Mouse (Mus musculus): Measurements from ENCODE around the gene Crb3. TPM values are rescaled to one million over a fixed set of nuclear protein-coding genes. Genes with fewer than 3 reads are reported as not detected.

Crb3 gene
- polyA plus RNA-seq (2012; rRNA removed), result 4.4 and 5.0 TPM in 2 replicates

DNA sequence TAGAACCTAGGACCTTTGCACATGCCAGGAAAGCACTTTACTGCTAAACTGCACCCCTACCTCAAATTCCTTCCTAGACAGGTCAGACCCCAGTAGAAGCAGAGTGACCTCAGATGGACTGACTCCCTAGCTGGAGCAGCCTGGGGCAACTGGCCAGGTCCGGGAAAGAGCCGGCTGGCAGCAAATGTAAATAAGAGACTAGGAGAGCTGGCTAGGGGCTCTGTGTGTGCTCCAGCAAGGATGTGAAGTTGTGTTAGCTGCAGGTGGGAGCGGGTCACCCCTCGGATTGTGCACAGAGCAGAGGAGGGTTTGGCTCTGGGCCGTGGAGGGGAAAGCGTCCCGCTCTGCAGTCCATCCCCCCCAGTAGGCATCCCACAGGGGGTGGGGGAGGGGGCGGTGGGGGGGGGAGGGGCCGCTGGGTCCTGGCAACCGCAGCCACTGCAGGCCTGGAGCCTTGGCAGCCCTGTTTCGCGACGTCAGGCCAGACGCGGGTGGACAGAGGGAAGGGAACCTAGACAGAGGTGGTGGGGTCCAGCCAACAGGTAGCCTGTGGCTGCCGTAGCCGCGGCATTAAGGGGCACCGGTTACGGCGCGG, at the start of gene Crb3:
Crb3 (plus strand) TSS at position 215 of the 595 bp plus-strand sequence.

DNA sequence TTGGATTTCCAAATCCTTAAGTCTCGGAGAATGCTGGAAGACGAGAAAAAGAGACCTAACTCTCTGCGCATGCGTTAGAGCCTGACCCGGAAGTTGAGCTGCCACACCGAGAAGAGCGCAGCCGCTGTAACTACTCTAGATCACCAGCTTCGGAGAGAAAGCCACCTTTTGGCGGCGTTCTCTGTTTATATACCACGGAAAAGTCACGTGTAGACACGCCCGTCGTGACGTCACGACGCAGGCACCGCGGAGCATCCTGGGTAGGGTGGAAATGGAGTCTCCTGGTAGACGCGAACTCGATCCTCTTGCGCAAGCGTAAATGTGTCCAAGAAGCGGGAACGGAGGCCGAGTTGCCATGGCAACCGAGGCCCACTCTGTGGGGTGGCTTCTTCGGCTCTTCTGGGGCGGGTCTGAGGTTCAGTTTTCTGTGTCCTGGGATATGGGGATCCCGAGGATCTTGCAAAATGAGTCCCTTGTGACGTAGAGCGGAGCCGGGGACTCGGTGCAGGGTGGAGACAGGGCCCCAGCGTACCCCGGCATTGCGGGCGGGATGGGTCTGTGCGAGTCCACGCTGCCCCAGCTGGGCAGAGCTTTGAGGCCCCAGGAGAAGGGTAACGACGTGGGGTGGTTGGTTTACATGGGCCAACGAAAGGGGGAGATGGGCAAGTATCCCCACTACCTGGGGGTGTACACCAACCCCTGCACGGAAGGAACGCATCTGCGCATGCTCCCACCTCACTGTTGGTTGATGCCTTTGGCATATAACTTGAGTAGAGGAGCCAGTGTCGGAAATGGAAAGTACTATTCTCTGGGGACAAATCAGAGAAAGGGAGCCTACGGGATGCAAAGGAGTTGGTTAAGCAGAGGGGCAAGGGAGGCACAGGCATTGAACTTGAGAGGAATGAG, 47.4 kb upstream of the Crb3 start, which contains the start of the genes Gtf2f1 and Gm17949:
Gtf2f1 (minus strand) TSS at position 53 of the 906 bp plus-strand sequence.
Gm17949 (plus strand) TSS at position 234 of the 906 bp plus-strand sequence.

DNA sequence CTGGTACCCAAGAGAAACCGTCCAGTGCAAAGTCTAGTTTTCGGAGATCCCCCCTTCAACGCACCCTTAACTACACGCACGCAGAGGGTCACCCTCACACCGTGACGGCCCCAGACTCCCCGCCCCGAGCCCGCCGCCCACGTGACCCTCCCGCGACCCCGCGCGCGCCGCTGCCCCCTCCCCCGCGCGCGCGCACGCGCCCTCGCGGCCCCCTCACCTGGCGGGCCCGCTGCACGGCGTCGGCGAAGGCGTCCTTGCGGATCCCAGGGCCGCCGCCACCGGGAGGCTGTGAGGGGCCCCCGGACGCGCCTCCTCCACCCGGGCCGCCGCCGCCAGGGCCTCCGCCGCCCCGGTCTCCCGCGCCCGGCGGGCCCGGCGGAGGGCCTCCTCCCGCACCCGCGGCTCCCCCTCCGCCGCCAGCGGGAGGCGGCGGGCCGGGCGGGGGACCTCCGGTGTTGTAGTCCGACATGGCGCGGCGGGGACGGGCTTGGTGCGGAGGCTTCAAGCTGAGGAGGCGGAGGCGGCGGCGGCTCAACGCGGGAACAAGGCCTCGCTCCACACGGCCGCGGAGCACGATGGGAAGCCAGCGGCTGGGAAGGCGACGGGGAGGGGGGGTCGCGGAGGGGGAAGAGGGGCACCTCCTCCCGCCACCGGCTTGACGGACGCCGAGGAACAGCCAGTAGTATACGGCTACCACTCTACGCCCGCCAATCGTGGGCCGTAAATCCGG, 27.8 kb upstream of the Crb3 start, which contains the start of gene Khsrp:
Khsrp (minus strand) TSS at position 592 of the 730 bp plus-strand sequence.

DNA sequence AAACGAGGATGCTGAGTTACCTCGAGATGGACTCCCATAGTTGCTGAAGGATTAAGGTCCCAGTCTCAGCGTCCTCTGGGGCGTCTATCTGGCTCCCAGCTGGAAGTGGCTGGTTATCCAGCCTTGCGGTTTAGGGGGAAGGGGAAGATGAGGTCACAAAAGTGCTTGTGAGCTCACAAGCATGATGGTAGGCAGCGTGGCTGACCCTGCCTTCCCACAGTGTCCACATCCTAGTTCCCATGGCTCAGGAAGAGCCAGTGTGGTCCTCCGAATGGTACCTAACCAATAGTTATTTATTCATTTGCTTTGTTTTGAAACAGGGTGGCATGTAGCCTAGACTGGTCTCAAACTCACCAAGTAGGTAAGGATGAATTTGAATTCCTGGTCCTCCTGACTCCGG, 17.4 kb upstream of the Crb3 start, which contains the start of gene Slc25a41:
Slc25a41 (minus strand) TSS at position 101 of the 400 bp plus-strand sequence.

DNA sequence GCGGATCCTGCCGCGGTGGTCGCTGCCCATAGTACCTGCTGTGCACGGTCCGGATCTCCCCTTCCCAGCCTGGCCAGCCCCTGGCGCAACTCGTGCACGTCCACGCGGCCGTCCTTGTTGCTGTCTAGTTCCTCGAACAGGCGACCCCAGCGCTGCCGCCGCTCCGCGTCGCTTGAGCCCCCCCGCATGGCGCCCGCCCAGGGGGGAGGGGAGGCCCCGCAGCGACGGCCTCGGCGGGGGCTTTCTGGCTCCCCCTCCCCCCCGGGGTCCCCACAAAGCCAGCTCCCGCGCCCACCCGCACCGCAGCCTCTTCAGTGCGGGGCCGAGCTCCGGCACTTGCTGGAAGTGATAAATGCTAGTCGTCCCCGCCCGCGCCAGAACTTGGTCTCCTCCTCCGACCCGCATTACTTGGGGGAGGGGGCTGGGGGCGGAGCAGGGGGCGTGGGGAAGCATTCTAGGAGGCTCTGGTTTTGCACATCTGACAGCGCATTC, 627 bp downstream of the Crb3 start, which contains the start of gene Slc25a23:
Slc25a23 (minus strand) TSS at position 378 of the 492 bp plus-strand sequence.

DNA sequence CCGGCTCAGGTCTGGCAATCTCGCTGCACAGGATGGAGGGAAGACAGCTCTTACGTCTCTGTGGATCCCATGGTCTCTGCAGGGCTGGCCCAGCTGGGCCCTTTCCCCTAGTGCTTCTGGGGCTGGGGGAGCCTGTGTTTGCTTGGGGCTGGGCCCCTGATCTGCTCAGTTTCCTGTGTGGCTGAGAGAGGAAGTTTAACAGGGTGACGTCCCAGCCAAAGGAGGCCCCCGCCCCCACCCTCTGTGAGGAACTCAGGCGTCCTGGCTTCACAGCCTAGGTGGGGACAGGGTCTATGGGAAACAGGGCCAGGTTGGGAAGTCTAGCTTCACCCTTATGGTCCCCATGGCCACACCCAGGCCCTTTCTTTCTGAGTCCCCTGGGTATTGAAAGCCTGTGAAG, 19.4 kb downstream of the Crb3 start, which contains the start of gene Dennd1c:
Dennd1c (minus strand) TSS at position 179 of the 400 bp plus-strand sequence.

DNA sequence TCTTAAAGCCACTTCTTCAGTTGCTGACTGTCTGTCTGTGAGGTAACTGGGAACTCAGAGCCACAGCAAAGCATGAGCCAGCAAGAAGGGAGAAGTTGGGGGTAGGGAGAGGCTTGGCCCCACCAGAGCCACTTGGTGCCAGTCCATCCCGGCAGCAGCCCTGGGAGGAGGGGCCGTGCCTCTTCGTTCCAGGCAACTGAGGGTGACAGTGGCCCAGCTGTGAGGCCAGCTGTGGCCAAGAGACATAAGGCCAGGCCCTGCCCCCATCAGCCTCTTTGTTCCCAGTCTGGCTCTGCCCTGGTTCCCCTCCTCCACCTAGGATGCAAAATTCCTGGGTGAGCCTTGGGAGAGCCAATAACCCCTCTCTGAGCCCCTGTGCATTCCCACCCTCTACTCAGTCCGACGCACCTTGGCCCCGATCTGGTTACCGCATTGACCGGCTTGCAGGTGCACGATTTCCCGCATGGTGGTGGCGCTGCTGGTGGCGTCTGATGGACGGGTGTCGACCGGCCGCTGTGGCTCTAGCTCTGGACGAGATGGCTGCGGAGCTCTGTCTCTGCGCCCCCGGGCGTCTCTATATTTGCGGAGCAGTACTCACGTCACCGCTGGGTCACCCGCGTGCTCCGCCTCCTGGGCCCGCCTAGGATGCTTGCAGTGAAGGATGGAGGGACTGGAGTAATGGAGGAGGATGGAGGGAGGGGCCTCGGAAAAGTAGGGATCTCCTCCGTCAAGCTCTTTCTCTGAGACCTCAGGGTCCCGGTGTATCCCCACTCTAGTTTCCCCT, 28.3 kb downstream of the Crb3 start, which contains the start of gene Tubb4a:
Tubb4a (minus strand) TSS at position 734 of the 784 bp plus-strand sequence.

DNA sequence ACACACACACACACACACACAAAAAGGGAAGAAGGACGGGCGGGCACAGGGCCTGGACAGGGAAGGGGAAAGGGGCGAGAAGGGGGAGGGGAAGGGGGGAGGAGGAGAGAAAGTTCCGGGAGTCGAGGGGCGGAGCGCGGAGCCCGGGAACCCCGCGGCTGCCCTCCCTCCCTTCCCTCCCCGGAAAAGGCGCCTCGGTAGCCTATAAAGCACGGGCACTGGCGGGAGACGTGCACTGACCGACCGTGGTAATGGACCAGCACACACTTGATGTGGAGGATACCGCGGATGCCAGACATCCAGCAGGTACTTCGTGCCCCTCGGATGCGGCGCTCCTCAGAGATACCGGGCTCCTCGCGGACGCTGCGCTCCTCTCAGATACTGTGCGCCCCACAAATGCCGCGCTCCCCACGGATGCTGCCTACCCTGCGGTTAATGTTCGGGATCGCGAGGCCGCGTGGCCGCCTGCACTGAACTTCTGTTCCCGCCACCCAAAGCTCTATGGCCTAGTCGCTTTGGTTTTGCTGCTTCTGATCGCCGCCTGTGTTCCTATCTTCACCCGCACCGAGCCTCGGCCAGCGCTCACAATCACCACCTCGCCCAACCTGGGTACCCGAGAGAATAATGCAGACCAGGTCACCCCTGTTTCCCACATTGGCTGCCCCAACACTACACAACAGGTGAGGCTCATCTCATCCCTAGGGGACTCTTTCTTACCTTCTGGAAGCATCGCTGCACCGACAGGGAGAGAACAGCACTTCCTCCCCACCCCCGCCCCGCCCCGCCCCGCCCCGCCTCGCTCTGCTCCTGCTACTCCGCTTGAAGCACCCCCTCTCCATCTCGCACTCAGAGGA, 46.5 kb downstream of the Crb3 start, which contains the start of gene Tnfsf9:
Tnfsf9 (plus strand) TSS at position 145 of the 854 bp plus-strand sequence.

Other genes starting within 250 kb of the Crb3 start
- 8.5 and 10.7 TPM in 2 replicates for gene Rfx2, start 228.1 kb upstream of the Crb3 start, polyA plus RNA-seq (2012; rRNA removed)
- gene Acsbg2, start 184.7 kb upstream of the Crb3 start, polyA plus RNA-seq (2012; rRNA removed), result not detected in 2 replicates
- 0.01 TPM in 2 replicates for gene 1700061G19Rik, start 183.6 kb upstream of the Crb3 start, polyA plus RNA-seq (2012; rRNA removed)
- gene Mllt1, start 123.7 kb upstream of the Crb3 start, polyA plus RNA-seq (2012; rRNA removed), result 10.1 and 11.0 TPM in 2 replicates
- not detected in 2 replicates for gene Acer1, start 77.0 kb upstream of the Crb3 start, polyA plus RNA-seq (2012; rRNA removed)
- gene Clpp, start 68.8 kb upstream of the Crb3 start, polyA plus RNA-seq (2012; rRNA removed), result 57.9 and 62.5 TPM in 2 replicates
- 9.1 and 11.2 TPM in 2 replicates for gene Alkbh7, start 61.8 kb upstream of the Crb3 start, polyA plus RNA-seq (2012; rRNA removed)
- gene Pspn, start 59.1 kb upstream of the Crb3 start, polyA plus RNA-seq (2012; rRNA removed), result not detected in 2 replicates
- gene Gtf2f1, start 47.8 kb upstream of the Crb3 start, polyA plus RNA-seq (2012; rRNA removed), result 60.1 and 66.8 TPM in 2 replicates
- gene Gm17949, start 47.6 kb upstream of the Crb3 start, polyA plus RNA-seq (2012; rRNA removed), result not detected in 2 replicates
- gene Khsrp, start 27.6 kb upstream of the Crb3 start, polyA plus RNA-seq (2012; rRNA removed), result 30.1 and 35.2 TPM in 2 replicates
- gene Slc25a41, start 17.5 kb upstream of the Crb3 start, polyA plus RNA-seq (2012; rRNA removed), result not detected in 2 replicates
- 7.2 and 9.3 TPM in 2 replicates for gene Slc25a23, start 758 bp downstream of the Crb3 start, polyA plus RNA-seq (2012; rRNA removed)
- gene Dennd1c, start 19.4 kb downstream of the Crb3 start, polyA plus RNA-seq (2012; rRNA removed), result 0.93 and 1.6 TPM in 2 replicates
- 0.18 and 0.37 TPM in 2 replicates for gene Tubb4a, start 28.7 kb downstream of the Crb3 start, polyA plus RNA-seq (2012; rRNA removed)
- 0.46 and 0.59 TPM in 2 replicates for gene Tnfsf9, start 46.2 kb downstream of the Crb3 start, polyA plus RNA-seq (2012; rRNA removed)
- gene Cd70, start 90.7 kb downstream of the Crb3 start, polyA plus RNA-seq (2012; rRNA removed), result not detected in 2 replicates
- gene Tnfsf14, start 135.1 kb downstream of the Crb3 start, polyA plus RNA-seq (2012; rRNA removed), result 2.1 and 2.4 TPM in 2 replicates
- 240 and 245 TPM in 2 replicates for gene C3, start 169.0 kb downstream of the Crb3 start, polyA plus RNA-seq (2012; rRNA removed)
- gene Gpr108, start 189.3 kb downstream of the Crb3 start, polyA plus RNA-seq (2012; rRNA removed), result 7.1 and 7.9 TPM in 2 replicates
- gene Trip10, start 190.3 kb downstream of the Crb3 start, polyA plus RNA-seq (2012; rRNA removed), result 6.3 and 7.9 TPM in 2 replicates
- gene Vav1, start 220.0 kb downstream of the Crb3 start, polyA plus RNA-seq (2012; rRNA removed), result 7.1 and 9.0 TPM in 2 replicates